Mouse (Mus musculus): ENCODE results near the gene Timm13. TPM values are rescaled to one million over a fixed set of nuclear protein-coding genes. Genes with fewer than 3 reads are reported as not detected.
A peak's percentile ranks its signal among the peaks of the same experiment; 100 is the strongest.

The Timm13 gene
- polyA plus RNA-seq, 1 experiment from 2014 or later = 327 TPM

DNA sequence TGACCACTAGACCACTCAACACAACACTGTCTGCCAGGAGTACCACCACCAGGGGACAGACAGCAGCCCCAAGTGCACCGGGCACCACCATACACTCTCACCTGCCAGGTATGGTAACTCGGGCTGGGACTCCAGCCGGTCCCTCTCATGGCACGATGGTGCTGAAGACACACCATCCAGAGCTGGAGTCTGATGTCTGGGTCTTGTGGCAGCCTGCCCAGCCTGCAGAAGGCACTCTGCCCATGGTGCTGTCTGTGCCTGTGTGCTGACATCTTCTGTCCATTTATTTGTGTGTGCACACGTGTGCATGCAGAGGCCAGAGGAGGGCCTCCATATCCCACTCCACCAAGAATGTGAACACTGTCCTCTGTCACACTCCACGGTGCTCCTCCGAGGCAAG lies 5.7 kb downstream of the Timm13 start:
- WGBS = 87% methylated on average over 7 of the region's 7 CpGs
- 0 out of 2 replicates have a peak overlapping the region, but pooled peaks have one; percentile 18 for H3K9ac ChIP-seq (replicated peaks)
- ATAC-seq (ENCODE audit: insufficient number of reproducible peaks, insufficient read depth, low FRiP score, low TSS enrichment, low read depth) = no peak

DNA sequence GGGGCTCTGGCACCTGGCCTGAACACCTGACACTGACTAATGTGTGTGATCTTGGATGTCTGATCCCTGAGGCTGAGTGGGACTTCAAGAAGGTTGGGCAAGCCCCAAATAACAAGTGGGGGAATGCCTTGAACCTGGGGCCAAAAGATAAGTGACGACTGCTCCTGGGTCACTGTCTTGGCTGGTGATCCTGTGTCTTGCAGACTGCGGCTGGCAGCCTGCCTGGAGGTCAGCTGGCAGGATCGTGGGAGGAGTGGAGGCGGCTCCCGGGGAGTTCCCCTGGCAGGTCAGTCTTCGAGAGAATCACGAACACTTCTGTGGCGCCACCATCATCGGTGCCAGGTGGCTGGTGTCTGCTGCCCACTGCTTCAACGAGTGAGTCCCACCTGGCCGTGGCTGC lies 13.6 kb downstream of the Timm13 start:
- Histone ChIP-seq H3K27me3 (peaks cover 44% of the 10 kb centered on the region), H3K36me3 (no peaks in the 10 kb centered on the region), H3K4me2 (no peak overlapping the region), H3K27ac (no peak overlapping the region), H3K4me1 (replicated peaks) (no peaks in the 10 kb centered on the region), H3K9ac (replicated peaks) (no peak overlapping the region), H3K4me3 (replicated peaks) (no peak overlapping the region), H3K9me3 (no peaks in the 10 kb centered on the region; the same call in 1 of the 2 replicates)
- WGBS = 77% methylated on average over 11 of the region's 11 CpGs
- no peak for ATAC-seq (ENCODE audit: insufficient number of reproducible peaks, insufficient read depth, low FRiP score, low TSS enrichment, low read depth)

More for the DNA sequence above, 5.7 kb downstream of the Timm13 start:
- H3K36me3 ChIP-seq = peaks cover 20% of the 10 kb centered on the region
- no peak overlapping the region for H3K27ac ChIP-seq
- peaks cover 17% of the 10 kb centered on the region for H3K27me3 ChIP-seq
- H3K4me3 ChIP-seq (replicated peaks) = no peak overlapping the region
- H3K4me1 ChIP-seq (replicated peaks) = peaks cover 21% of the 10 kb centered on the region
- no peaks in the 10 kb centered on the region; the same call in 1 of the 2 replicates for H3K9me3 ChIP-seq
- no peak overlapping the region for H3K4me2 ChIP-seq

DNA sequence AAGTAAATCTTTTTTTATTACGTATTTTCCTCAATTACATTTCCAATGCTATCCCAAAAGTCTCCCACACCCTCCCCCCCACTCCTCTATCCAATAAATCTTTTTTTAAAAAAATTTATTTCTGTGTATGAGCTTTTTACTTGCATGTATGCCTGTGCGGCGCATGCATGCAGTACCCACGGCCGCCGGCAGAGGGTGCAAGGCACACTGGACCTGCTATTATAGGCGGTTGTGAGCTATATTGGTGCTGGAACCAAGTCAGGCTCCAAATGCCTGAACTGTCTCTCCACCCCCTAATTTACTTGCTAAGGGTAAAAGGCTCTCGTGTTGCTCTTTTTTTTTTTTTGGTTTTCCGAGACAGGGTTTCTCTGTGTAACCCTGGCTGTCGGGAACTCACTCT lies 19.5 kb downstream of the Timm13 start:
- Histone ChIP-seq H3K4me2 (no peak overlapping the region), H3K27ac (no peak overlapping the region), H3K4me3 (replicated peaks) (no peak overlapping the region), H3K36me3 (no peaks in the 10 kb centered on the region), H3K9ac (replicated peaks) (no peak overlapping the region), H3K9me3 (no peaks in the 10 kb centered on the region), H3K4me1 (replicated peaks) (0 out of 2 replicates have a peak, but pooled peaks cover 2% of the 10 kb centered on the region), H3K27me3 (peaks cover 7% of the 10 kb centered on the region; the same call in 1 of the 2 replicates)
- ATAC-seq (ENCODE audit: insufficient number of reproducible peaks, insufficient read depth, low FRiP score, low TSS enrichment, low read depth) = no peak
- 28% methylated on average over 10 of the region's 10 CpGs for WGBS

DNA sequence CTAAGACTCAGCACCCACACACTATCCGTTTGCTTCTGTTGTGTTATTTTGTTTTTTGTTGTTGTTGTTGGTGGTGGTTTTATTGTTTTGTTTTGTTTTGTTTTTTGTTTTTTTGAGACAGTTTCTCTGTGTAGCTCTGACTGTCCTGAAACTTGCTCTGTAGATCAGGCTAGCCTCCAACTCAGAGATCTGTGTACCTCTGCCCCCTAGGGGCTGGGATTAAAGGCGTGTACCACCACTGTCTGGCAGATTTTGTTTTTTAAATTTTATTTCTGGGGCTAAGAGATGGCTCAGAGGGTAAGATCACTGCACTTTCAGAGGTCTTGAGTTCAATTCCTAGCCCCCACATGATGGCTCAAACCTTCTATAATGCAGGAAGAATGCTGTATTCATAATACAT lies 19.9 kb downstream of the Timm13 start:
- H3K9ac ChIP-seq (replicated peaks) = no peak overlapping the region
- 0 out of 2 replicates have a peak, but pooled peaks cover 2% of the 10 kb centered on the region for H3K4me1 ChIP-seq (replicated peaks)
- no peak for ATAC-seq (ENCODE audit: insufficient number of reproducible peaks, insufficient read depth, low FRiP score, low TSS enrichment, low read depth)
- WGBS = 77% methylated on average over 2 of the region's 2 CpGs
- no peak overlapping the region for H3K27ac ChIP-seq
- H3K4me3 ChIP-seq (replicated peaks) = no peak overlapping the region
- H3K9me3 ChIP-seq = no peaks in the 10 kb centered on the region
- H3K36me3 ChIP-seq = no peaks in the 10 kb centered on the region
- no peak overlapping the region for H3K4me2 ChIP-seq
- H3K27me3 ChIP-seq = peaks cover 5% of the 10 kb centered on the region; the same call in 1 of the 2 replicates

DNA sequence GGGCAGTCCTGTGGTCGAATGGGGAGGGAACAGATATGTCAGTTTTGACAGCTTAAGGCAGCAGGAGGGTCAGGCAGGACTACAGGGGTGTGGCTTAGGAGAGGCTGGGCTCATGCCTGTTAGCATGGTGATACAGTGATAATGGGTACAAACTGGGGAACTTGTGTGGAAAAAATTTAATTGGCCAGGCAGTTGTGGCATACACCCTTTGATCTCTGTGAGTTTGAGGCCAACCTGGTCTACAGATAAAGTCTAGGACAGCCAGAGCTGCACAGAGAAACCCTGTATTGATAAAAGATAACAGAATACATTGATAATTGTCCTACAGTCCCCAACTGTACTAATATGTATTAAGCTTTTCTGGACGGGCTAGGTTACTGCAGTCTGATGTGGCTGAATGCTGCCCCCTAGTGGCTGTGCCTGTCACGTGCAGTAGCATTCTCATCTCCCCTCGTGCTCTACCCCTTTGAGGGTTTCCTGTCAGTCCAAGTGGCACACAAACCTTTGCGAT lies 20.6 kb downstream of the Timm13 start:
- Histone ChIP-seq H3K4me3 (replicated peaks) (no peak overlapping the region), H3K9me3 (no peaks in the 10 kb centered on the region), H3K36me3 (no peaks in the 10 kb centered on the region), H3K9ac (replicated peaks) (no peak overlapping the region), H3K4me1 (replicated peaks) (0 out of 2 replicates have a peak, but pooled peaks cover 2% of the 10 kb centered on the region), H3K27ac (no peak overlapping the region), H3K27me3 (0 out of 2 replicates have a peak, but pooled peaks cover 3% of the 10 kb centered on the region), H3K4me2 (no peak overlapping the region)
- WGBS = 19% methylated on average over 5 of the region's 5 CpGs
- no peak for ATAC-seq (ENCODE audit: insufficient number of reproducible peaks, insufficient read depth, low FRiP score, low TSS enrichment, low read depth)

DNA sequence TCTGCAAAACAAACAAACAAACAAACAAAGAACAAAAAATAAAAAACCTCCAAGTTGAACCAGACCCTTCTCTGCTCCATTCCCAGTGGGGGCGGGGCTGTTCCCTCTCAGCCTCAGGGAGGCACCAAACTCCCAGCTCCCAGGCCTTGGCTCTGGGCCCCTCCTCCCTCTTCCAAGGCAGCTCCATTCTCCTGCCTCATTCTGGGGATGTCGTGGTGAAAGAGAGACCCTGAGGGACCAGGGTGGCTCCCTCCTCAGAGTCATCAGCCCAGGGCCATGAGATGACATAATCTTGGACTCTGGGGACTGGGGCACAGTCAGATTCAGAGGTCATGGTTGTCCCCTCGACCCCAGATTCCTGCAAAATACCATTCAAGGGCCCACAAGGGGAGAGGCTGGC lies 24.2 kb downstream of the Timm13 start:
- no peak overlapping the region for H3K27ac ChIP-seq

DNA sequence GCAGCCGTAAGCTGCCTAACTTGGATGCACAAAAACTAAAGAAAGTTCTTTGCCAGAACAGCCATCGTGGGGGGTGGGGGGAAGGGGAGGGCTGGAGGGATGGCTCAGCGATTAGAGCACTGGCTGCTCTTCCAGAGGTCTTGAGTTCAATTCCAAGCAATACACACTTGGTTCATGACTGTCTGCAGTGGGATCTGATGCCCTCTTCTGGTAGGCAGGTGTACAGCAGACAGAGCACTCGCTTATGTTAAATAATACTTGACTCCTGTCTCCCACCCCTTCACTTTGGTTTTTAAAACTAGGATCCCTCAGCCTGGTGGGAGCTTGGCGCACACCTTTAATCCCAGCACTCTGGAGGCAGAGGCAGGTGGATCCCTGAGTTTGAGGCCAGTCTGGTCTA lies 24.7 kb downstream of the Timm13 start:
- no peak for ATAC-seq (ENCODE audit: insufficient number of reproducible peaks, insufficient read depth, low FRiP score, low TSS enrichment, low read depth)
- H3K4me2 ChIP-seq = no peak overlapping the region
- H3K36me3 ChIP-seq = no peaks in the 10 kb centered on the region
- H3K27me3 ChIP-seq = peaks cover 20% of the 10 kb centered on the region
- H3K9ac ChIP-seq (replicated peaks) = no peak overlapping the region
- H3K4me1 ChIP-seq (replicated peaks) = 0 out of 2 replicates have a peak, but pooled peaks cover 2% of the 10 kb centered on the region
- WGBS = 42% methylated on average over 5 of the region's 5 CpGs
- H3K9me3 ChIP-seq = 0 out of 2 replicates have a peak, but pooled peaks cover 3% of the 10 kb centered on the region
- H3K27ac ChIP-seq = no peak overlapping the region
- H3K4me3 ChIP-seq (replicated peaks) = no peak overlapping the region

More for the DNA sequence above, 24.2 kb downstream of the Timm13 start:
- 0 out of 2 replicates have a peak, but pooled peaks cover 2% of the 10 kb centered on the region for H3K4me1 ChIP-seq (replicated peaks)
- 0 out of 2 replicates have a peak, but pooled peaks cover 3% of the 10 kb centered on the region for H3K9me3 ChIP-seq
- WGBS = 28% methylated on average over 3 of the region's 3 CpGs
- H3K4me3 ChIP-seq (replicated peaks) = no peak overlapping the region
- H3K36me3 ChIP-seq = no peaks in the 10 kb centered on the region
- H3K9ac ChIP-seq (replicated peaks) = no peak overlapping the region
- ATAC-seq (ENCODE audit: insufficient number of reproducible peaks, insufficient read depth, low FRiP score, low TSS enrichment, low read depth) = no peak
- peaks cover 16% of the 10 kb centered on the region for H3K27me3 ChIP-seq
- no peak overlapping the region for H3K4me2 ChIP-seq

DNA sequence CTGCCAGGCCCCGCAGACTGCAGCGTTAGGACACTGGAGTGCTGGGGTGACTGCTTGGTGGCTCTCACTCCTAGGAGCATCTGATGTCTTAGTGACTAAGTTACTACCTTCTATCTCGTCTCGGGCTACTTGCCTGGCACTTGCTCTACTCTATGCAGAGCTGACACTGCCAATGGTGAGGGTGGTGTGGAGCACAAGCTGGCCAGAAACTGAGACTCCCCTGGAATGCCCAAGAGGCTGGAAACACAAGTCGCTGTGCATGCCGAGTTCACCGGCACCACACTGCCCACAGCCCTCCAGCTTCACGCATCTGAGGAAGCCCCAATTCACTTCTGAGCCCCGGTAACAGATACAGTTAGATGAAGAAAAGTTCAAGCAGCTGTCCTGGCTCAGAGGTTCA lies 26.7 kb downstream of the Timm13 start:
- Histone ChIP-seq H3K4me1 (replicated peaks) (0 out of 2 replicates have a peak, but pooled peaks cover 2% of the 10 kb centered on the region), H3K27me3 (peaks cover 17% of the 10 kb centered on the region), H3K4me3 (replicated peaks) (no peak overlapping the region), H3K9me3 (0 out of 2 replicates have a peak, but pooled peaks cover 3% of the 10 kb centered on the region), H3K27ac (no peak overlapping the region), H3K9ac (replicated peaks) (no peak overlapping the region), H3K4me2 (no peak overlapping the region), H3K36me3 (no peaks in the 10 kb centered on the region)
- WGBS = 79% methylated on average over 9 of the region's 9 CpGs
- ATAC-seq (ENCODE audit: insufficient number of reproducible peaks, insufficient read depth, low FRiP score, low TSS enrichment, low read depth) = no peak

DNA sequence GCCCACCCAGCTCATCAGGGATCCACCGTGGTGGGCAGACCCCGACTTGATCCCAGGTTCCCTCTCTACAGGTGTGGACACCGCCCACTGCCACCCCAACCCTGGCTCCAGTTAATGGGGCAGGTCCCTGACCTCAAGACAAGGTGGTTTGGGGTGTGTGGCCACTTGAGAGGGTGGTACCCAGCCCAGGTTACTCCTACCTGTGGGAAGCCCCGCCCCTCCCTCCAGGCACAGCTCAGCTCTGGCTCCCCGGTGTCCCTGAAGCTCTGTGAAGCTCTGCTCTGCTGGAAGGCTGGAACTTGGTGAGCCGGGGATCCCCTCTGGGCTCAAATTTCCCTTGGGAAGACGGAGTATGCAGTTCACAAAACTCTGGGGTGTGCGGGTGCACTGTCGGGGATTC lies 29.2 kb downstream of the Timm13 start, which contains the start of gene Tmprss9:
TSS of gene Tmprss9 (plus strand) at position 268 of the 400 bp plus-strand sequence.
- H3K27ac ChIP-seq = no peak within 1 kb of the TSS
- H3K27me3 ChIP-seq = peaks cover 17% of the 10 kb centered on the region
- no peak within 1 kb of the TSS for H3K4me3 ChIP-seq (replicated peaks)
- H3K36me3 ChIP-seq = peaks cover 23% of the 10 kb centered on the region
- no peak for ATAC-seq (ENCODE audit: insufficient number of reproducible peaks, insufficient read depth, low FRiP score, low TSS enrichment, low read depth)
- 29% methylated on average over 9 of the region's 9 CpGs for WGBS
- H3K4me1 ChIP-seq (replicated peaks) = 0 out of 2 replicates have a peak, but pooled peaks cover 2% of the 10 kb centered on the region
- H3K9ac ChIP-seq (replicated peaks) = no peak within 1 kb of the TSS
- H3K9me3 ChIP-seq = 0 out of 2 replicates have a peak, but pooled peaks cover 3% of the 10 kb centered on the region
- H3K4me2 ChIP-seq = no peak within 1 kb of the TSS

DNA sequence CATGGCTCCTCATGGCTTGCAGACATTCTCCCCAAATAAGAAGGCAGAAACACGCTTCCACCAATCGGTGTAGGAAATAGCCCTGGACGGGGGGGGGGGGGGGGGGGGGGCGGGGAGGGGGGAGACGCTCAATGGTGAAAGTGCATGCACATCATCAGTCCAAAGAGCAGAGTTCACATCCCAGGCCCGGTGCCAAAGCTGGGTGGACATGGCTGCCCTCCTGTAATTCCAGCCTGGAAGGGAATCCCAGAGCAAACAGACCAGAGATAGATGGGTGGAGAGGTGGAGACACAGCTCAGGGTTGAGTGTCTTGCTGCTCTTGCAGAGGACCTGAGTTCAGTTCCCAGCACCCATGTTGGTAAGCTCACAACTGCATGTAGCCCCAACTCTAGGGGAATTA lies 29.8 kb downstream of the Timm13 start:
- no peak overlapping the region for H3K27ac ChIP-seq
- 96% methylated on average over 3 of the region's 6 CpGs for WGBS
- H3K4me2 ChIP-seq = no peak overlapping the region
- no peak overlapping the region for H3K9ac ChIP-seq (replicated peaks)
- H3K9me3 ChIP-seq = 0 out of 2 replicates have a peak, but pooled peaks cover 3% of the 10 kb centered on the region
- peaks cover 17% of the 10 kb centered on the region for H3K27me3 ChIP-seq
- ATAC-seq (ENCODE audit: insufficient number of reproducible peaks, insufficient read depth, low FRiP score, low TSS enrichment, low read depth) = no peak
- no peak overlapping the region for H3K4me3 ChIP-seq (replicated peaks)
- peaks cover 28% of the 10 kb centered on the region for H3K36me3 ChIP-seq
- H3K4me1 ChIP-seq (replicated peaks) = no peaks in the 10 kb centered on the region

DNA sequence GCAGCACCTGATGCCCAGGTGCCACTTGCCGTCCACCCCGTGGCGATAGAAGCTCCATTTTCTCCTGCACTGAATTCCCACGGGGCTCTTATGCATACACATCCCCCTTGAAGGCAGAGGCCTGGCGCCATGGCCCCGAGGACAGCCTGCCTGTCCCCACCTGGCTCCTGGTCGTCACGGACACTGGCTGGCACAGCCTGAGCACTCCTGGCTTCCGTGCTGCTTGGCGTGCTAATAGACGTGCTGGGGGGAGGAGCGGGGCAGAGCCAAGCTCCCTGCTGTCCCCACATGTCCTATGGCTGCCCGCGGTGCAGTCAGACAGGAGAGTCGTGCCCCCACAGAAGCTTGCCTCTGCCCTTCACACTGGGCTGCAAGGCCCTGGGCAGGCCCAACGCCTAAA lies 36.3 kb downstream of the Timm13 start:
- Histone ChIP-seq H3K4me3 (replicated peaks) (no peak overlapping the region), H3K27me3 (no peaks in the 10 kb centered on the region), H3K9ac (replicated peaks) (no peak overlapping the region), H3K9me3 (no peaks in the 10 kb centered on the region), H3K4me2 (no peak overlapping the region), H3K4me1 (replicated peaks) (no peaks in the 10 kb centered on the region), H3K27ac (no peak overlapping the region), H3K36me3 (peaks cover 76% of the 10 kb centered on the region)
- ATAC-seq (ENCODE audit: insufficient number of reproducible peaks, insufficient read depth, low FRiP score, low TSS enrichment, low read depth) = no peak
- 88% methylated on average over 16 of the region's 16 CpGs for WGBS

DNA sequence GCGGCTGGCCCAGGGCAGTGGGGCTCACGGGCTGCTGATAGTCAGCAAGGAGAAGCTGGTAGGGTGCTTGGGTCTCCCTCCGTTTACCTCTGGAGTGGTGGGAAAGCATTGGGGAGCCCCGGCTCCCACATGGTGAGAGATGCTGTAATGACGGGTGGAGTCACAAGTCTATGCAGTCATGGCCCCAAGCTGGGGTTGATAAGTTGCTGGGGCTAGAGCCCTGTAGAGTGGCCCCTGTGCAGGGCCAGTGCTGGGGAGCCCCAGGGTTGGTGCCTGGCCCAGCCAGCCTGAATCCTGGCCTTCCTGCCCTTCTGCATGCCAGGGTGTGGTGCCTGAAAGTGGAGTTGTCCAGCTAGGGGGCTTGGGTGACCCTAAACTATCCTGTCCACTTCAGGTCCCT lies 38.5 kb downstream of the Timm13 start:
- Histone ChIP-seq H3K4me3 (replicated peaks) (no peak overlapping the region), H3K27me3 (no peaks in the 10 kb centered on the region), H3K9me3 (no peaks in the 10 kb centered on the region), H3K4me1 (replicated peaks) (no peaks in the 10 kb centered on the region), H3K4me2 (no peak overlapping the region), H3K9ac (replicated peaks) (no peak overlapping the region), H3K36me3 (peaks cover 61% of the 10 kb centered on the region), H3K27ac (no peak overlapping the region)
- 89% methylated on average over 5 of the region's 5 CpGs for WGBS
- ATAC-seq (ENCODE audit: insufficient number of reproducible peaks, insufficient read depth, low FRiP score, low TSS enrichment, low read depth) = no peak

Measured in limb, embryonic 12.5 days (tissue).